Mouse (Mus musculus): ENCODE measurements around the gene Ttc7.

Ttc7 gene

GRCm38 (mm10) chr17:87335152-87335551, 52.5 kb downstream of the Ttc7 start:
- DNase-seq (ENCODE audit: low spot score in 2 of 2) = no peak

DNA sequence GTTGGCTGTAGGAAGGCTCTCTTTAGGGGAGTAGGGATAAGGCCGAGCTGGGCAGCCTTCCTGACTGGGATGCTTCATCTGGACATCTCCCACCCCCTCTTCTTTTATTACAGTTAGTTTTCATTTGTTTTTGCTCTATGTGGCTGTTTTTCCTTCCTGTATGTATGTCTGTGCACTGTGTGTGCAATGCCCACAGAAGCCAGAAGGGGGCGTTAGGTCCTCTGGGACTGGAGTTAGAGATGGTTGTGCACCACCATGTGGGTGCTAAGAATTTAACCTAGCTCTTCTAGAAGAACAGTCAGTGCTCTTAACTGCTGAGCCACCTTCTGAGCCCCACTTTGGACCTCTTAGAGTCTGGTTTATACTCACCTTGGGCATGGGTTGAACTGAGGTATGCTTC, 53.0 kb downstream of the Ttc7 start:
- no peak for DNase-seq (ENCODE audit: low spot score in 2 of 2)

GRCm38 (mm10) chr17:87336910-87337309, 54.2 kb downstream of the Ttc7 start:
- DNase-seq (ENCODE audit: low spot score in 2 of 2) = no peak

DNA sequence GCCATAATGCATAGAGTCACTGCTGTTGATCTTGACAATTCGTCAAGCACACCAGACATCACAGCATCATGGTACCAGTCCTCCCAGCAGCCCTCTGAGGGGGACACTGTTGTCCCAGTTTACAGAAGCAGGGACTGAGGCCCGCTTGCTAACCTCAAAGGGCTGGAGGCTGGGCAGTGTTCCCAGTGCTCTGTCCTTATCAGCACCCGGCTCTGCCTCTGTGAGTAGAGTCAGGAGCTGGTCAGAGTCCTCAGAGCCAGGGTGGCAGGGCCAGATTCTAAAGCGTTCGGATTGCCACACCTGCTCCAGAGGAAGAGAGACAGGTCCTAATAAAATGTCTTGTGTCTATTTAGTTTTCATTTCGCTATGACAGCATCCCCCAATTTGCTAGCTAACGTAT, 55.0 kb downstream of the Ttc7 start:
- no peak for DNase-seq (ENCODE audit: low spot score in 2 of 2)

GRCm38 (mm10) chr17:87339122-87339521, 56.4 kb downstream of the Ttc7 start:
- no peak for DNase-seq (ENCODE audit: low spot score in 2 of 2)

DNA sequence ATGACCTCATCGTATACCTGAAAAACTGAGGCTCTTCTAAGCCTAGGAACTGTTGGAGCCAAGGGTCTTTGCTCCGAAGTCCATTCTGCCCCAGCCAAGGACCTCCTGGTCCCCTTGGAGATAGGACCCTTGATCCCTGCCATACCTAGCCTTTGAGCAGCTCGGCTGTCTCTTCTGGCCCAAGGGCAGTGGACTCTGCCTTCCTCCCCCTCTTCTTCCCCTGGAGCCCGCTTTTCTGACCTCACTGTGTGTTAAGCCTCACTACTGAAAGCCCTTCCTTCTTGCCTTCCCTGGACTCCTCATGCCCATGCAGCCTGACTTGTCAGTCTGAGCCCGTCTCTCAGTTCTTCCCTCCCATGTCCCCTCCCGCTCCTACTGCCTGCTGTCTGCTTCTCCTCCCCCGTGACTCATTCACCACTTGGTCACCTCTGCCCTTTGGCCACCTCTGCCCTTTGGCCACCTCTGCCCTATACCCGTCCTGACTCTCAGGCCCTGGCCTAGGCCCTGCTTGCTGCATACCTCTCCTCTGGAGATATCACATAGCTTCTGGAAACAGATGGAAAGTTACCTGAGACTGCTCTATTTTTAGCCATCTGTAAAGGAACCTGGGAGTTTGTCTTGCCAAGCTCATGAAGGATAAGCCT, 60.5 kb downstream of the Ttc7 start:
- no peak for DNase-seq (ENCODE audit: low spot score in 2 of 2)

- DNase-seq (ENCODE audit: low spot score in 2 of 2) = peak in 1 of 2 experiments; percentile 10
These were observed 62.0 kb downstream of the Ttc7 start for GRCm38 (mm10) chr17:87344441-87345251.

DNA sequence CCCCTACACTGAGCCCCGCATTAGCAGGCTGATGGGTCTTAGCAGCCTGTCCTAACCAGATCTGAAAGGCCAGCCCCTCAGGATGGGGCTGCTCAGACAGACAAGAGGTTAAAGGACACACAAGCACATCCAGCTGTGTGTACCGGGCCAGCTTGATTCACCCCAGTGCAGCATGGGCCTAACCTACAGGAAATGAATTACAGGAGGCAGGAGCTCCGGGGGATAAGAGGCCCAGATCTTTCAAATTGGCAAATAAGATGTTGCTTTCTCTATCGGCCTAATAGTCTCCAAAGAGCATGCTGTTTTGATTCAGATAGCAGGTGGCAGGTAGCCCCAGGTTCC, 62.5 kb downstream of the Ttc7 start:
- no peak for DNase-seq (ENCODE audit: low spot score in 2 of 2)

- DNase-seq (ENCODE audit: low spot score in 2 of 2) = no peak
These were observed 65.7 kb downstream of the Ttc7 start for GRCm38 (mm10) chr17:87348353-87348752.

DNA sequence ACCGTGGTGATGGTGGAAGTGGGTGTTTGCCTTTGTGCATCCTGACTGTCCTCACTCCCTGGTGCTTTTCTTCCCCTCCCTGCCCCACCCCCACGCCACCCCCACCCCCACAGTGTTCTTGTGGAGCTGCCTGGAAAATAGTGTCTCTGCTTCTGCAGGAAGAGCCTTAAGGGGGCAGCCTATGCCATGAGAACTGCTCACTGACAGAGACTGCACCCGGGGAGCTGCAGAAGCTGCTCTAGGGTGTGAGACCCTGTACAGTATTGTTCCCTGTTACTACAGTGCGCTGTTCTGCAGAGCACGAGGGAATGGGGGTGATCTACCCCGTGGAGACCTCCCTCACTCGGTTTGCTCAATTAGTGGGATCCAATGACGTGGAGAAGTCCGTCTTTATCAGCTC, 66.4 kb downstream of the Ttc7 start:
- no peak for DNase-seq (ENCODE audit: low spot score in 2 of 2)

- DNase-seq (ENCODE audit: low spot score in 2 of 2) = no peak
These were observed 66.9 kb downstream of the Ttc7 start for GRCm38 (mm10) chr17:87349575-87349974.

DNA sequence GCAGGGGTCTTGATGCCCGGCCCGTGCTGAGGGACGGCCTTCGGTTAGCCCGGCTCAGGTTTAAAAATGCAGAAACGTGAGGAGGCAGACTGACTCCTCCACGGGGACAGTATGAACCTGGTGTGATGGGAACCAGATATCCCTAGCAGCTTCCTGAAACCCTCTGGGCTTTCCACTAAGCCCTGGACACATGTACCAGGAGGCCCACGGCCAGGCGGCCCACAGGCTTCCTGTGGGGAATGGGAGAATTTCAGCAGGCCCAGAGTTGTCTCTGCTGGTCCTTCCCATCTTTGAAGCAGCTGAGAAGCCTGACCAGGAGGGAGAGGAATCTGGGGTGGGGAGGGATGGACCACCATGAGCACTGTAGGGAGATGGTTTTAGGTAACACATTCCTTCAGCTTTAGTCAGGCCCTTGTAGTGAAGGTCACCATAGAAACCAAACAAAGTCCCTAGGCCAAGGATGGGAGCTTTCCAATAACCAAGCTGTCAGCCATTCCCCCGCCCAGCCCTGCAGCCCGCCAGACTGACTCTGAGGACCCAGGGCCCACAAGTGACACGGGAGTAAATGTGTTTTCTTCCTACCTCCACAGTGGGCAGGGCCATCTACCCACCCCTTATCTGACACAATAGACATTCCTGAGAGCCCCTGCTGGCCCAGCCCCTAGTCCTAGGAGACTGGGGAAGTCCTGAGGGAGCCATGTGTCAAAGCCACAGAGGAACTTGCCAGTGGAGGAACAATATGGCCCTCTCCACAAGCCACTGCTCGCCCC, 68.0 kb downstream of the Ttc7 start:
- no peak for DNase-seq (ENCODE audit: low spot score in 2 of 2)

DNA sequence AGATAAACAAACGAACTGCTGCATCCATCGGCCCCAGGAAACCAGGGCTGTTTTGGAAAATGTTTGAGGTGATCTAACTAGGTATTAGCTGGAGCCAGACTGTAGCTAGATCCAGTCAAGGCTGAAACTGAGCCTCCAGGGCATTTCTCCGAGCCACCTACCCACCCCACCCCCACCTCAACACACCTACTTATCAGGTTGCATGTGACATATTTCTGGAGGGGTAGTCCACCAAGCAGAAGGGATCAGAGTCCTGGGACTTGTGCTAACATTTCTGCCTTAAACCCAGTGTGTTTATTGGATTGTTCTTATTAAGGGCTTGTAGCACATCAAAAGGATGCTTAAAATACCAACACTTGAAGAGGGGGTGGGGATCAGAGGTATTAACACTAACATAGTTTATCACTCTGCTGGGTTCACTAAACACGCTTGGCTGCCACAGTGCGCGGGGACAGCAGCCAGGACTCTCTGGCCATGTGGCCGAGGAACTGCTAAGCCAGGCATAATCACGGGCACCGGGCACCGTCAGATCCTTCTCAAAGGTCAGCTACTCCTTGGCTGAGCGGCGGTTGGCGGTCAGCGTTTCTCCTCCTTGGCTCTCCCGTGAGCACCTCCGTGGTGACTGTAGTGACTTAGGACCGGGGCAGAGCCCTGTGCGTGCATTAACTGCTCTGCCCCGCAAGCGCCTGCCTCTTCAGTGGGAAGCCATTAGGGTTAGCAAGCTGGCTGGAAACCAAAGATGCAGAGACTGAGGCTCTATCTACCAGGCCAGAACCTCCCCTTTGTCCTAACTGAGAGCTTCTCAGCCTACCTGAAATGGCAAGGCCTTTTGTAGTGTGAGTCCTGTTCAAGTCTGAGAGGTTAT, 68.8 kb downstream of the Ttc7 start:
- no peak for DNase-seq (ENCODE audit: low spot score in 2 of 2)

DNA sequence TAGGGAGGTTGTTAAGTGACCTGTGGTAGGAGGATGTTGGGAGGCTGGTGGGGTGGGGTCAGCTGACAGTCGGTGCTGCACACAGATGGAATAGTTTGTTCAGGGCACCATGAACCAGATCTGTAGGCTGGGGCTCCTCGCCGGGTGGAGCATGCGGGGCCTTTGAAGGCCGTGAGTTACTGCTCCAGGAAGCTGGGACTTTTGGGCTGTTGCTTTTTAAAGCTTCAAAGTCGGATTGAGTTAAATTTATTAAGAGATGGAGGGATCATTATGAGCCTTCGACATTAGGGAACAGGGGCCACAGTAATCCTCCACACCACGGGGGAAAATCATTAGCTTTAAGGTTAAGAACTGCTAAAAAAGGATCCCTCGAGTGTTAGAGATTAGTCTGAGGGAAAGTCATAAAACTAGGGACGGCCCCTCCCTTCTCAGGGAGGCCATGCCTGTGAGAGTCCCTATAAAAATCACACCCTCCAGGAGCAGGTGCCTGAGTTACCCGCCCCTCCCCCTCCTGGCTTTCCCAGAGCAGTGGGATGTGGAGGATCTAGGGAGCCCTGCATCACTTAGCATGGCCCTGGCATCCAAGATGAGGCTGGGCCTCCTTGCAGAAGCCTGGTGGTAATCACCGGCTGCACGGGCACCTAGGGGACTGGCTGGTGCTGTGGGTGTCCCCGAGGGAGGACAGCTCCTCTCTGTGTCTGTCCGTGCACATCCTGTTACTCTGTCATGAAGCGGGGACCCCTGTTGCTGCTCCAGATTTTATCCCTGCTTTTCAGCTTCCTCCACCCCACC, 69.6 kb downstream of the Ttc7 start:
- no peak for DNase-seq (ENCODE audit: low spot score in 2 of 2)

GRCm38 (mm10) chr17:87352898-87353225, 70.2 kb downstream of the Ttc7 start:
- DNase-seq (ENCODE audit: low spot score in 2 of 2) = no peak

GRCm38 (mm10) chr17:87353745-87354320, 71.1 kb downstream of the Ttc7 start:
- no peak for DNase-seq (ENCODE audit: low spot score in 2 of 2)

DNA sequence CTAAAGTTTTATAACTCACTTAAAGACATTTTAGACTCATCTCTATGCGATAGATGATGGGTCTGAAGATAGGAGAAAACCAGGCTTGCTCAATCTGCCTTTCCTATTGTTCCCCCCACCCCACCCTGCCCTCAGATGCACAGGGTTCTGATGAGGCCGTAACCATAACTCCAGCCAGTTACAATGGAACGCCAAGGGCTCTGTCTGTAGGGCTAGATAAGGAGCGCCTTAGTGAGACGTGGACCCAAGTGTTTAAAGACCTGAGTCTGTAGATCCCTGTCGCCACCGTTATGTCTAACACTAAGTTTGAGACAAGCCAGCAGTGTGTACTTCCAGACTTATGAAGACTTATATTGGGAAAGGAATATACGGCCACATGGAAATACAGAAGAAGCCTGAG, 72.8 kb downstream of the Ttc7 start:
- DNase-seq (ENCODE audit: low spot score in 2 of 2) = no peak

DNA sequence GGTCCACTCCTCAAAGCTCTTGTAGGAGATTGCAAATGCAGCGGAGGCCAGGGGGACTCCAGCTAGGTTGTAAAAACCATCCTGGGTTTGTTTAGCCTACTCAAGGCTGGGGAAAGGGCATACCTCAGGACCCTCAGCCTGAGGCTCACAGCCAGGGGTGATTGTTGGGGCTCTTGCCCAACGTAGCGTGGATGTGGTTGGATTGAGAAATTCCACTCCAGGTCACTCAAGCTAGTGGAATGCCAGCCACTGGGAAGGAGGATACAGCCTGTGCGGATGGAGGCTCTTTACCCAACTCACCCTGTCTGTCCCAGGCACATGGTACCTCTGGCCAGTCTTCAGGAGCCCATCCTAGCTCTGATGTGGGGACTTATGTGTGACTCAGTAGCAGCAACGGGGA, 73.6 kb downstream of the Ttc7 start:
- no peak for DNase-seq (ENCODE audit: low spot score in 2 of 2)

- DNase-seq (ENCODE audit: low spot score in 2 of 2) = no peak
These were observed 74.8 kb downstream of the Ttc7 start for GRCm38 (mm10) chr17:87357506-87357905.

- no peak for DNase-seq (ENCODE audit: low spot score in 2 of 2)
These were observed 78.4 kb downstream of the Ttc7 start for GRCm38 (mm10) chr17:87361132-87361531.

- no peak for DNase-seq (ENCODE audit: low spot score in 2 of 2)
These were observed 81.4 kb downstream of the Ttc7 start for GRCm38 (mm10) chr17:87364108-87364507.
